Mouse (Mus musculus) monocyte, adult 5-6 weeks (primary cell): ENCODE measurements around the gene Teddm2. TPM values are rescaled to one million over a fixed set of nuclear protein-coding genes. Genes with fewer than 3 reads are reported as not detected.
A peak's percentile ranks its signal among the peaks of the same experiment; 100 is the strongest.
"Not testable (repeated sequence)": the region's sequence is repeated elsewhere in the genome, so short reads cannot be mapped to it uniquely, and the experiment has no call there.

Source experiments
- ATAC-seq: fragments of 153-309, 156-312 bp; replicated peaks from 2 replicates; pipeline ENCODE4 v1.8.0; 2017; ENCODE audit warnings: mild to moderate bottlenecking; ENCODE audit not compliant: low TSS enrichment, insufficient number of reproducible peaks, severe bottlenecking, poor library complexity, low FRiP score
- total RNA-seq: library from RNA; stranded (forward); fragments of 200-1000, 200-491, 200-594 nt; gene quantifications from 3 replicates; pipeline ENCODE4 v1.2.3, GENCODE M21; 2017

The Teddm2 gene
- total RNA-seq, 1 experiment from 2014 or later = 1.4 TPM

DNA sequence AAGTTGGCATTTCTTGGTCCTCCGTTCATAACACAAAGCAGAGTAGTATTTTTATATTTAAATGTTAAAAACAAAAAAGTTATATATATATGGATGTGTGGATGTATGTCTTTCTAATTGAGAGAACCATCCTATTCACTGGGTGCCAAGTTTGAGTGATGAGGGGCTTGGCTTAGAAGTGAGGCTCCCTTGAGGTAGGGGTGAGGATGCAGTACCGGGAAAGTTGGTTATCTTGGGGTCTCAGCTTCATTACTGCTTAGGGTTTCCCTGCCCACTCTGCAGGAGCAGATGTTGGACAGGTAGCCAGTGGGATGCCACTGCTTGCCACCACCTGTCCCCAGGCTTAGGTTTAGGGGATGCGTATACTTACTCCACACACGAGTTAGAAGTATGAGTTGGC lies 8.7 kb upstream of the Teddm2 start:
- ATAC-seq = no peak

DNA sequence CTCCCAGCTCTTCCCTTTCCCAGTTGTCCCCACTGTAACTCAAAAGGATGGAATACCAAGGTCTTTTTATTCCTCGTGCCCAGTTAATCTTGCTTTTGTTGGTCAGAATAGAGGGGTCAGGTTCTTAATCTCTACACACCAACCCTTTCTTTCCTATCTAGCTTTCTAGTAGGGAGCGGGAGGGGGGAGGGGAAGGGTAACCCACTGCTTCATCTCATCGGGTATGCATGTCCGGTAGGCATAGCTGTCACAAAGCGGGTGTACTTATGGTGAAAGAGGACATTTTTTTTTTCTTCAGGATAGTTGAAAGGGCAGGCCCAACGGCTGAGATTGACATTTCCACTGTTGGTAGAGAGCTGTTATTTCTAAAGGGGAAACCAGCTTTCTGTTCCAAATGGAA lies 8.2 kb upstream of the Teddm2 start:
- ATAC-seq = no peak

DNA sequence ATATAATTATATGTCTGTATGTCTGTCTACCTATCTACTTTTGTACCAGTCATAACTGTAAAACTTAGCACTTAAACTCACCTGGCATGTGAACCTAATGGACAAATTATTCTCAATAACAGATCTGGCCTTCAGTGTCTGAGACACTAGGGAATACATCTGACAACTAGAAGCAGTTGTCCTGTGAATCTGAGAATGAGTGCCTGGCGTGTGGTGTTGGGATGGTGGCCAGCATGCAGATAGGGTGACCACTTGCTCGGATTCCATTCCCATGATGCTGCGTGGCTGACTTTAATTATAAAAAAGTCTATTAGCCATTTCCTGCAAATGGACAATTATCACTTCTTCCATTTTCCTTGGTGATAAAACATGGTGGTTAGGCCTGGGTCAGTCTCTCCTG lies 5.9 kb upstream of the Teddm2 start:
- ATAC-seq = no peak

DNA sequence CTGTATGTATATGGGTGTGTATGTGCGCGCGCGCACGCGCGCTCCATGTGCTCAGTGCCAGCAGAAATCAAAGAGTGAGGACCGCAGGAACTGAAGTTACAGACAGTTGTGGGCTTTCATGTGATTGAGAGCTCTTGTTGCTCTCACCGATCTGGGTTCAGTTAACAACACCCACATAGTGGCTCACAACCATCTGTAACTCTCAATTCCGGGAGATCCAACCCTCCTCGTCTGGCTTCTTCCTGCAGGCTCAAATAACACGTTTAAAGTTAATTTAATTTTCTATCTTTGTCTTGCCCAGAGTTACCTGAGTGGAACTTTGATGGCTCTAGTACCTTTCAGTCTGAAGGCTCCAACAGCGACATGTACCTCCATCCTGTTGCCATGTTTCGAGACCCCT lies 4.2 kb upstream of the Teddm2 start:
- ATAC-seq = no peak

DNA sequence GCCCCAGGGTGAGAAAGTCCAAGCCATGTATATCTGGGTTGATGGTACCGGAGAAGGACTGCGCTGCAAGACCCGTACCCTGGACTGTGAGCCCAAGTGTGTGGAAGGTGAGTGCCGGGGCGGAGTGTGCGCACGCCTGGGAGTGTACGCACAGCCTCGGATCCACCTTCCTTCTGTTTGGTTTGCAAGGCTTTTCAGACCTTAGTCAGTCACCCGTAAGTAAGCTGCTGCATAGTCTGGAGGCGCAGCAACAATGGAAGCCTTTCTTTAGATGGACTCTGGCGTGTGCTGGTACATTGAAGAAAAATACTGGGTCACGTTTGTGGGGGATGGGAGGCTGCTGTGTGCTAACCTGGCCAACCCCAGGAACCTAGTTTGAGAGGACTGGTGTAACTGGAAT lies 3.0 kb upstream of the Teddm2 start:
- no peak for ATAC-seq

DNA sequence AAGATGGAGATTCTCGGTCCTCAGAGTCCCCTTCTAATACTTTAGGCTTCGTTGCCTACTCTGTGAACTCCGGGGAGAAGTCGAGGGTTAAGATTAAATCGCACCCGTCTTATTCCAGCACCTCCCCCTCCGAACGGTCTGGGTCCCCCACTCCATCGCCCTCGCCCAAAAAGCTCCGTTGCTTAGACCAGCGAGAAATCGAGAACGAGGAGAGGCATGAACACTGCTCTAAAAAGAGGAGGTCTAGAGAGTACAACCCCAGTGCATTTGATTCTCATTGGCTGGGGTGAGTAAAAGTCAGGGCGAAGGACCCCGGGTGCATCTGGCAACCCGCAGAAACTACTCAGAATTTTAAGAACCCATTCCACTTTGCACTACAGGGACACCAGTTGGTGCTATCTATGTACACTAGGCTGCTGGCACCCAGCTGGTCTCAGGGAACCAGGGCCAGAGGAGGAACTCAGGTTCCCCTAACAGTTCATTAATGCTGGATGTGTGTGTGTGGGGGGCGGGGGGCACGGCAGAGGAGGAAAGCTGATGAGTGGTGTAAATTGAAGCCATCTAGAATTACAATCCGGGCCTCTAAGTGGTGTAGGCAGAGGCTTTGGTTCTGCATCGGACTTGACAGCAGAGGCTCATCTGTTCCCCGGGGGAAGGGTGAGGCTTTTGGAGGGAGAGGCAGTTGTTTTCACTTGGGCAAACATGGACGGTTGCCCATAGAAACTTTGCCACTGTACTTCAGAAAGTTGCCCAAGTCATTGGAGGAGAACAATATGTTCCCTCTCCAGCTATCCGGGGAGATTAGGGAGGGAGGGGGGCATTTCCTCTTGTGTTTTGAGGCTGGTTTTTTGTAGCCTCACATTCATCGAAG lies 1.1 kb upstream of the Teddm2 start:
- ATAC-seq = no peak

DNA sequence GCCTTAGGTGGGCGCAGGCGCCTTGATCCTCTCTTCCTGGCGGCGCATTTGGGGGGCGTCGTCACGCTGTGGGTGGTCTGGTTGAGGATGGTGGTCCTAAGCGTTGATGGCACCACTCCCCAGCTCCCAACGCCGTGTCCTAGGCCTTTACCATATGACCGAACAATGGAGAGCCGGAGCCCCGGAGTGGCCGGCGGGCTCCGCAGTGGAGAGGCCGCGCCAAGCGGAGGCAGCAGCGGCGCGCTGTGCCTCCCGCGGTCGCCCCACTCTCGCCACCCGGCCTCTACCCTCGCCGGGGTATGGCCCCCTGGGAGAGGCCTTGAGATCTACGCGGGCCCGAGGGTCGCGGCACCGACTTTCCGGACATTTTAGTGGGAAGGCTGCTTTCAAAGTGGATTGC lies 353 bp upstream of the Teddm2 start:
- ATAC-seq = no peak

DNA sequence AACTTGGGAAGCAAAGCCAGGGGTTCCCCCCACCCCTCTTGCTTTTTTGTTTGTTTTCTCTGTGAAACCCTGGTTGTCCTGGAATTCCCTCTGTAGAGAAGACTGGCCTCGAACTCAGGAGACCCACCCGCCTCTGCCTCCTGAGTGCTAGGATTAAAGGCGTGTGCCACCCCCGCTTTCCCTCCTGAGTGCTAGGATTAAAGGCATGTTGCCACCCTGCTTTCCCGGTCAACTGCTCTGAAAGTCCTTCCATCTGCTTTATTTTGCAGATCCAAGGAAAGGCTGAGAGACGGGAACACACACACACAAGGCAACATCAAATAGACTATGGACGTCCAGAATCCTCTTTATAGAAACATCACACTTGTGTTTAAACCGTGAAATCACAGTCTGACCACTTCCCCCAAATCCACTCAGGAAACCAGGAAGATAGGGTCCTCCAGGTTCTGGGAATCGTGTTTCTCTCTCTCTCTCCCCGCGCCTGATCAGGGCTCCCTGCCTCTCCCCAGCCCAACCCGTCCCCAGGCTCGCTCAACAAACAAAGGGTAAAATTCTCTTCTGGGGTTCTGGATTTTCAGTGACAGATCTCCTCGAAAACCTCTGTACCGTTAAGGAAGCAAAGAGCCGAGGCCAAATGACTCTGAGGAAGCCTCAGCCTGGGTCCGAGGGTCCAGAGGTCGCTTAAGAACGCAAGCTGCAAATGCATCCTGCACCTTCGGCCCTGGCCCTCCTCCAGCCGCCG lies 868 bp downstream of the Teddm2 start:
- ATAC-seq = no peak

DNA sequence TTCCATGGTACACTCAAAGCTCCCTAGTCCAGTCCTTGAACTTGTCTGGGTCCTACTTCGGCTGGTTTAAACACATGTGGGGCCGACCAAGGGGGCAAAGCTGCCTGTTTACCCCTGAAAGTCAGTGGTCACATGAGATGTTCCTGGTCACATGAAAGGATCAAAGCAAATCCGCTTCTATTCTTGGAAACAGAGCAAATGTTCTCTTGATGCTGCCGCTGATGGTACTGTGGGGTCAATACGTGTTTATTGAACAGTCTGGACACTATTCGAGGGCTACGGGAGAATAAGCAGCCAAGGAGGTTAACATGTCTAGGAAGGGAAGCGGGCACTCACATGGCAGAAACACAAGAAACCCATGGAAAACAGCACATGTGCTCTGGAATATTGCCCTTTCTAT lies 2.8 kb downstream of the Teddm2 start:
- ATAC-seq = no peak

DNA sequence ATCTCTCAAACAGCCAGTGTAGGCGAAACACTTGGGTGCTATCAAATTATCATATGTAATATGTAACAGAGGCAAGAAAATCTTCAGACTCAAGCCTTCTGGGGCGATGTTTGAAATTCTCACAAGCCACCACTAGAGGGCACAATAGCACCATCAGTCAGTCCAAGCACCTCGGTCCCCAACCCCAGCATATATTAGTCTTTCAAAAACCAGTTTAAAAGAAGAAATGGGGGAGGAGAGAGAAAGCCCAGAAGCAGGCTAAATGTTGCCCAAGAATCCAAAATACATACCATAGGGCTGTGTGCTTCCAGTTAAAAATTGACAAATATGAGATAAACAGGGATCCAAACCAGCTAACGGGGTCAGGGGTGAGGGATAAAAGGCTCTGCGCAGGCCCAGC lies 5.0 kb downstream of the Teddm2 start:
- 0 out of 2 replicates have a peak, but pooled peaks have one; percentile 32 for ATAC-seq

DNA sequence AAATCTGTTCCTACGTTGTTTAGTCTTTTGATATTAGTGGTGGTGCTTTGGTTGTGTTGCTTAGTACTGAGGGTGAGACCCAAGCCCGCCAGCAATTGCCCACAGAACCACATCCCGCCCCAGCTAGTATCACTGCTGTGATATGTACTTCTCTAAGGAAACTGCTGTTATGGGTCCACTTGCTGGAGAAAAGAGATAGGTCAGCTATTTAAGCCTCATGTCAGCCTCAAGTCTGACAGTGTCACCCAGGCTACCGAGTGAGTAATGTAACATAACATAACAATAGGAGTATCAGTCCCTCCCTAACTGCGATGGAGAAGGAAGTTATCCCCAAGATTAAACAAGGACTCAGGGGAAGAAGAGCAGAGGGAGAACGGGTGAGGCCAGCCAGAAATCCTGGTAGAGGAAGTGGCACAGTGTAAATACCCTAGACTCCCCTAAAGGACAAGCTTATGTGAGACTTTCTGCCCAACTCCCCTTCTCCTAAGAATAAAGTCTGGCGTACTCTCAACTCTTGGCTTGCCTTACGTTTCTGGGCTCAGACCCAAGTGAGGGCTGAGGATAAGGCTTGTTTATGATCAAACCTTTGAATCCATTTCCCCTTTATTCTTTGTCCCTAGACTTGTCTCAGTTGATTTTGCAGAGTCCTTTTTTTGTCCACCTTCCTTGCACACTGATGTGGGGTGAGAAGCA lies 5.7 kb downstream of the Teddm2 start:
- ATAC-seq = no peak

DNA sequence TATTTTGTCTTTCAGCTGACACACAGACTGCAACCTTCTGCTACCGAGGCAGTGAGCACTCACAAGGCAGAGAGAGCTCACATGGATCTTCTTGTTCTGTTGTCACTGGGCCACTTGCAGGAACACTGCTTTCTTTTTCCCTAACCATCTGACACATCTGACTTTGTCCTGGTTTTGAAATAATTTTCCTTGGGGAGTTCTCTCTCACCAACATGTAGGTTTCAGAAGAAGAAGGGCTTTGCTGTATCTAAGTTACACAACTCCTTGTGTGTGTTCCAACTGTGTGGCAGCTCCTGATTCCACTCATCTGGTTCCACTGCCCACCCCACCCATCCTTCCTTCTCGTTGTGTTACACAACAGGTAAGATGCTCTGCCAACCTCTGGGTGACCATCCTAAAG lies 6.3 kb downstream of the Teddm2 start:
- ATAC-seq = no peak

DNA sequence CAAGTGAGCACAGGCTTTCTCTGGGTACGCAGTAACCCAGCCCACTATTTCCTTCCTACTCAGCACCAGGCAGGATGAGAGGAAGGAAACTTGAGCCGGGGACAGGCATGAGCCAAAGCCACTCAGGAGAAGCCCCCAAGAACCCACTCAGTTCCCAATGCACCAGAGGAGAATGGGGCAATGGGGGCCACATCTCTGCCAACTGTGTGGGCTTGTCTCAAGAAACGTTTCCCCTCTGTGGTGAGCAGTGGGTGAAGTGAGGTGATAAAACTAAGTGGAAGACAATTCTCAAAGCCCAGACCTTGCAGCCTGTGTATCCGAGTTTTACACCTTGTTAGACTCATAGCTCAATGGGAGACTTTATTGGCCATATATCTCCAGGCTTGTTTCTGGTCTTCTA lies 8.6 kb downstream of the Teddm2 start, which contains the start of gene Teddm1a:
TSS of gene Teddm1a (plus strand) at position 301 of the 400 bp plus-strand sequence.
- no peak for ATAC-seq

DNA sequence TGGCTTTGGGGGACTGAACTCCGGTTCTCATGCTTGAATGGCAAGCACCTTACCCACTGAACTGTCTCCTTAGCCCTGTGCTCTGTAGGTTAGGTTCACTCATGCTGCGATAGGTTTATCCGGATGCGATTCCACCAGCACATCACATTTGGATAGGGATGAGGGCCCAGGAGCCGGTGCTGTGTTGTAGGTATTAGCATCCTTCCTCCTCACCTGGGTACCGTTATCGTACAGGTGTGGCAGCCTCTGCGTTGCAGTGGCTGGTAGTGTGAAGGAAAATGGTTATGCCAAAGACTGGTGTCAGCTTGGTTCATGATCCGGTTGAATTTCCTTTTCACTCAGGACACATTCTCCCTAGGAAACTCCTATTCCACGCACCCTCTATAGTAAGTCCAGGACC lies 9.9 kb downstream of the Teddm2 start:
- no peak for ATAC-seq

DNA sequence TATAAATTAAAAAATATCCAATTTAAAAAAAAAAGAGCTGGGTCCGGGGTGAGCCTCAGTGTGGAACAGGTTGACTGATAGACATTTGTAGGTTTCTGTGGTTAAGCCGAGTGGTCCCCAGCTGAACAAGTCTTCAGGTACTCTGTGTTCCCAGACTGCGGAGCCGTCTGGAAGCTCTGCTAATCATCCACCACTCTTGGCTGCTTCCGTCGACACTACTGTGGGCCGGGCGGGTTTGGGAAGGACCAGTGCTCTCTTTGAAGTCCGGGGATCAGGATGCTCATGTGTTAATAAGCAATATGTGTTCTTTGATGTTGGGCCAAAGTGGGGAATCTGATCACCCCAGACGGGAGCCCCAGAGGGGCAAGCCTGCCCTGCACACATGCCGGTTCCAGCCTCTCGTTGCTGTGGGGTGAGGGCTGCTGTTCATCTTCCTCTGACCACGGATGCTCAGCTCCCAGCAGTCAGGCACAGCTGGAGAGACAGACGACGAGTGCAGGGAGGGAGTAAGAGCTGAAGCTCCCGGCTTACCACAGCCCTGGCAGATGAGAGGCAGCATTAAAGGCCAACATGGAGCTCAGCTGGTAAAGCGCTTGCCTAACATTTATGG lies 13.9 kb downstream of the Teddm2 start:
- ATAC-seq = no peak

DNA sequence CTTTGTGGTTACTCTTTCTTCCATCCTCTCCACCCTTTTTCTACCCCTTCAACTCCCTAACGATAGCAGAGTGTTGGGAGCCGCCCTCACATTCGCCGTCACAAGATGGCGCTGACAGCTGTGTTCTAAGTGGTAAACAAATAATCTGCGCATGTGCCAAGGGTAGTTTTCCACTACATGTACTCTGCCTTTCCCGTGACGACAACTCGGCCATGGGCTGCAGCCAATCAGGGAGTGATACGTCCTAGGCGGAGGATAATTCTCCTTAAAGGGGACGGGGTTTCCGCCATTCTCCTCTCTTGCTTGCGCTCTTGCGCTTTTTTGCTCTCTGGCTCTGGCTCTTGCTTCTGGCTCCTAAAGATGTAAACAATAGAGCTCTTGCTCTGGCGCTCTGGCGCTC lies 19.6 kb downstream of the Teddm2 start:
- ATAC-seq = not testable (repeated sequence)

DNA sequence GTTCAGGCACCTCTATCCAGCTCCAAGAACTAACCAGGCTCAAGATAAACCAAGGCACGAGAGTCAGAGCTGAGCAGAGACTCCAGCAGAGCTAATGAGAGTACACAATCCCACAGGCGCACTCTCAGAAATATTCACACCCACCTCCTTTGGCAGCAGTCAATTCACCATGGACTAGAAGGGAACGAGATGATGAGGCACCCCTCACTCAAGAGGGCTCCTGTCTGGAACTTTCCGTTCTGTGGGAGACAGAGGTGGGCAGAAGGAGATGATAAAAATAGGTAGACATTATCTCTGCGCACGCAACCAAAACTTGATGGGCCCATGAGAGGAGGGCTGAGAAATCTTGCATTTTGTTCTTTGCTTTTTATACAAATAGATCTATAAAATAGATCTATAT lies 26.0 kb downstream of the Teddm2 start, which contains the start of gene Teddm1b:
TSS of gene Teddm1b (plus strand) at position 301 of the 400 bp plus-strand sequence.
- ATAC-seq = no peak

DNA sequence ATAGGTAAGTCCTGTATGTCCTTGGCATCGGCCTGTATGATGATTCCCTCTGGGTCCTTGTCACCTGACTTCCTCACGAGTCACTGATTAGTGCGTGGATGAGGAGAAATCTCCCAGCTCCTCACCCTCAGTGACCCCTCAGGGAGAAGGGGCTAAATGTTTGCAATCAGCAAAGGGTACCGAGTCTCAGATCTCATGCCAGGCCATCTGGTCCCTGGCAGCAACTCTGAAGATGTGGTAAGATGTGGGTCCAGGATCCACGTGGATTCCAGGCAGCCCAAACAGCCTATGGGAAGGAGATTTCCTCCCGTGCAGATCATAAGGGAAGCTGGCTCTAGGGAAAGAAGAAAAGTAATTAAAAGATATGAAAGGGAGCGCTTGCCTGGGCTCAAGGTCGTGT lies 44.1 kb downstream of the Teddm2 start:
- no peak for ATAC-seq

DNA sequence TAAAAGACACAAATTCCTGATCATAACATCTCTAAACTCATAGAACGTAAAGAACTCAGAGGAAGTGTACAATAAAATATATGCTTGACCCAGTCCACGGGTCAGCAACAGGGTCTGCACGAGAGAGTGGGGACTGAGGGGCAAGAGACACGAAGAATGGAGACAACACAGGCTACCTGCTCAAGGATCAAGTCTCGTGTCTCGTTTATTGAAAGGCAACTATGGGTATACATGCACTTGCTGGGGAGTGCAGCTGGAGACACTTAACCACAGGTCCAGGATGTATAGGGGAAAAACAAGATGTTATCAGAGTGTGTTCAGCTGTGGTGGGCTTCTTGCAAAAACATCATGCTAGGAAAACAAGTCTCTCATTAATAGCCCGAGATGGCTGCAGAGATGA lies 47.3 kb downstream of the Teddm2 start:
- ATAC-seq = not testable (repeated sequence)
